Mouse (Mus musculus) cerebellum, adult 9-10 months (tissue): Measurements from ENCODE around the gene Med27.

ENCODE experiments used
- DNase-seq: peaks from one replicate; pipeline ENCODE4 v3.0.0; 2022

Med27 gene

GRCm38 (mm10) chr2:29572811-29573427 lies 226.3 kb downstream of the Med27 start:
- DNase-seq, result no peak

GRCm38 (mm10) chr2:29573591-29573990 lies 227.0 kb downstream of the Med27 start:
- DNase-seq, result no peak

- no peak for DNase-seq
Observed at GRCm38 (mm10) chr2:29574187-29574586, 227.6 kb downstream of the Med27 start.
